8 mouse cellular contexts compared by ENCODE assay signal in genomic region chr7:49428947-49429346, GRCm38 (mm10).
DNase-seq lines count a peak whose midpoint lies in the region; ATAC-seq and TF ChIP-seq lines count a peak whose summit lies in the region.
"Had no signal": no experiment of that assay in that cellular context is flagged by ENCODE, and none has a peak within 500 bp of the region (broad histone marks: within the 10 kb centered on the region; RNA-seq: fewer than 3 reads in every experiment).

No protein-coding gene starts in this region.

- WGBS in forebrain, postnatal 0 days: 61% methylated on average over 5 of the region's 5 CpGs
- 53% methylated on average over 5 of the region's 5 CpGs for WGBS in lung, embryonic 15.5 days

- H3K27me3 ChIP-seq in forebrain, postnatal 0 days (ENCODE audit: insufficient read depth, low read length): no peaks in the 10 kb centered on the region
- H3K27me3 ChIP-seq in lung, embryonic 15.5 days: no peaks in the 10 kb centered on the region
- H3K27me3 ChIP-seq: limb, embryonic 15.5 days had no signal

- peak; percentile 54 for DNase-seq in retina, postnatal 1 day
- no peak for DNase-seq in retina, embryonic 14.5 days (ENCODE audit: low spot score)
- DNase-seq in forebrain, postnatal 0 days: peak; percentile 34
- DNase-seq in adrenal gland, postnatal 25 days: no peak
- DNase-seq in cerebellum, postnatal 10 days: no peak

- no peaks in the 10 kb centered on the region for H3K36me3 ChIP-seq in forebrain, postnatal 0 days (ENCODE audit: insufficient read depth)
- H3K36me3 ChIP-seq in lung, embryonic 15.5 days: no peaks in the 10 kb centered on the region
- H3K36me3 ChIP-seq: limb, embryonic 15.5 days had no signal

- no peak overlapping the region for H3K9ac ChIP-seq in forebrain, postnatal 0 days
- H3K9ac ChIP-seq in lung, embryonic 15.5 days: no peak overlapping the region
- H3K9ac ChIP-seq: limb, embryonic 15.5 days had no signal

- H3K4me2 ChIP-seq in forebrain, postnatal 0 days (ENCODE audit: low read depth): no peak overlapping the region
- H3K4me2 ChIP-seq in lung, embryonic 15.5 days: no peak overlapping the region
- H3K4me2 ChIP-seq: limb, embryonic 15.5 days had no signal

- no peaks in the 10 kb centered on the region for H3K9me3 ChIP-seq in forebrain, postnatal 0 days (ENCODE audit: low read length)
- H3K9me3 ChIP-seq in lung, embryonic 15.5 days: no peaks in the 10 kb centered on the region
- H3K9me3 ChIP-seq: limb, embryonic 15.5 days had no signal

- no peak overlapping the region for H3K27ac ChIP-seq in forebrain, postnatal 0 days (ENCODE audit: low read depth, low read length)
- H3K27ac ChIP-seq in lung, embryonic 15.5 days: peak overlapping the region; percentile 46; the same call in 1 of the 2 replicates
- H3K27ac ChIP-seq: limb, embryonic 15.5 days had no signal

- H3K4me1 ChIP-seq in forebrain, postnatal 0 days (ENCODE audit: insufficient read depth): no peaks in the 10 kb centered on the region
- H3K4me1 ChIP-seq in lung, embryonic 15.5 days: peaks cover 14% of the 10 kb centered on the region; the same call in 1 of the 2 replicates

- H3K4me3 ChIP-seq in forebrain, postnatal 0 days (ENCODE audit: low read depth, low read length): no peak overlapping the region
- H3K4me3 ChIP-seq in lung, embryonic 15.5 days: no peak overlapping the region
- H3K4me3 ChIP-seq: limb, embryonic 15.5 days had no signal

- 0 out of 2 replicates have a peak, but pooled peaks have one; percentile 5 for TF ChIP-seq CTCF in forebrain, postnatal 0 days (IDR thresholded peaks at IDR 0.05; ENCODE audit: low read depth)

- ATAC-seq in forebrain, postnatal 0 days: peak; percentile 90
- ATAC-seq in lung, embryonic 15.5 days (ENCODE audit: borderline replicate concordance, extremely low read depth, low FRiP score, low TSS enrichment): peak; percentile 88
- ATAC-seq in cerebellum, adult (ENCODE audit: insufficient number of reproducible peaks, low FRiP score, low TSS enrichment): no peak

Comparison
In these comparisons a context has a peak if more than half of its experiments do, and no peak if none do; other contexts are left out.
1. DNase-seq: peak in retina, postnatal 1 day (single experiment) and forebrain, postnatal 0 days (single experiment); none in retina, embryonic 14.5 days (single experiment), adrenal gland, postnatal 25 days (single experiment) and cerebellum, postnatal 10 days (0 of 2).